Mouse (Mus musculus): Measurements from ENCODE around the gene P2ry2. TPM values are rescaled to one million over a fixed set of nuclear protein-coding genes. Genes with fewer than 3 reads are reported as not detected.

P2ry2 gene
- total RNA-seq, 2 experiments from 2014 or later = 0.68 to 0.82 TPM

GRCm38 (mm10) chr7:100997215-100997614 is 15.5 kb downstream of the P2ry2 start:
- Histone ChIP-seq H3K4me3 (no peak overlapping the region), H3K27ac (no peak overlapping the region)
- TF ChIP-seq CTCF (IDR thresholded peaks at IDR 0.05) = no peak
- intact Hi-C loops (cut with DNase I) = loop anchor here (10.0 kb wide), 1 partner anchor 238 kb away; no protein-coding TSS in a partner anchor
- no peak for DNase-seq (ENCODE audit: extremely low spot score in 1 of 2, low spot score in 2 of 2)

- TF ChIP-seq CTCF (IDR thresholded peaks at IDR 0.05) = no peak
- Histone ChIP-seq H3K27ac (no peak overlapping the region), H3K4me3 (no peak overlapping the region)
- DNase-seq (ENCODE audit: extremely low spot score in 1 of 2, low spot score in 2 of 2) = no peak
- intact Hi-C loops (cut with DNase I) = loop anchor here (10.0 kb wide), 1 partner anchor 239 kb away; no protein-coding TSS in a partner anchor
Observed at GRCm38 (mm10) chr7:100995951-100996350, 16.7 kb downstream of the P2ry2 start.

- Histone ChIP-seq H3K4me3 (no peak overlapping the region), H3K27ac (no peak overlapping the region)
- no peak for DNase-seq (ENCODE audit: extremely low spot score in 1 of 2, low spot score in 2 of 2)
- TF ChIP-seq CTCF (IDR thresholded peaks at IDR 0.05) = no peak
- intact Hi-C loops (cut with DNase I) = loop anchor here (10.0 kb wide), 1 partner anchor 239 kb away; no protein-coding TSS in a partner anchor
Observed at GRCm38 (mm10) chr7:100995260-100995864, 17.3 kb downstream of the P2ry2 start.

GRCm38 (mm10) chr7:100993166-100993565 is 19.5 kb downstream of the P2ry2 start:
- TF ChIP-seq CTCF (IDR thresholded peaks at IDR 0.05) = no peak
- Histone ChIP-seq H3K4me3 (no peak overlapping the region), H3K27ac (no peak overlapping the region)
- intact Hi-C loops (cut with DNase I) = loop anchor here (10.0 kb wide), 1 partner anchor 242 kb away; no protein-coding TSS in a partner anchor
- no peak for DNase-seq (ENCODE audit: extremely low spot score in 1 of 2, low spot score in 2 of 2)

- intact Hi-C loops (cut with DNase I) = loop anchor here (10.0 kb wide), 1 partner anchor 243 kb away; no protein-coding TSS in a partner anchor
- no peak for TF ChIP-seq CTCF (IDR thresholded peaks at IDR 0.05)
Observed at GRCm38 (mm10) chr7:100991972-100992371, 20.7 kb downstream of the P2ry2 start.

GRCm38 (mm10) chr7:100990636-100991311 is 21.9 kb downstream of the P2ry2 start:
- Histone ChIP-seq H3K4me3 (no peak overlapping the region), H3K27ac (no peak overlapping the region)
- TF ChIP-seq CTCF (IDR thresholded peaks at IDR 0.05) = no peak
- intact Hi-C loops (cut with DNase I) = loop anchor here (10.0 kb wide), 1 partner anchor 244 kb away; no protein-coding TSS in a partner anchor
- DNase-seq (ENCODE audit: extremely low spot score in 1 of 2, low spot score in 2 of 2) = no peak

More at GRCm38 (mm10) chr7:100991972-100992371, 20.7 kb downstream of the P2ry2 start:
- H3K27ac ChIP-seq = no peak overlapping the region
- H3K4me3 ChIP-seq = no peak overlapping the region
- DNase-seq (ENCODE audit: extremely low spot score in 1 of 2, low spot score in 2 of 2) = no peak

GRCm38 (mm10) chr7:100988092-100988491 is 24.6 kb downstream of the P2ry2 start:
- peak; percentile 65 for TF ChIP-seq CTCF (IDR thresholded peaks at IDR 0.05)
- H3K4me3 ChIP-seq = no peak overlapping the region

GRCm38 (mm10) chr7:100984452-100985395 is 27.9 kb downstream of the P2ry2 start:
- no peak for DNase-seq (ENCODE audit: extremely low spot score in 1 of 2, low spot score in 2 of 2)
- TF ChIP-seq CTCF (IDR thresholded peaks at IDR 0.05) = no peak
- intact Hi-C loops (cut with DNase I) = no loop called here
- Histone ChIP-seq H3K4me3 (no peak overlapping the region), H3K27ac (no peak overlapping the region)

More at GRCm38 (mm10) chr7:100988092-100988491, 24.6 kb downstream of the P2ry2 start:
- no peak overlapping the region for H3K27ac ChIP-seq
- intact Hi-C loops (cut with DNase I) = loop anchor here (1.0 kb wide), 1 partner anchor 64 kb away; no protein-coding TSS in a partner anchor
- DNase-seq (ENCODE audit: extremely low spot score in 1 of 2, low spot score in 2 of 2) = peak; percentile 60 to 67

- DNase-seq (ENCODE audit: extremely low spot score in 1 of 2, low spot score in 2 of 2) = peak in 1 of 2 experiments; percentile 19
- TF ChIP-seq CTCF (IDR thresholded peaks at IDR 0.05) = no peak
- Histone ChIP-seq H3K4me3 (no peak overlapping the region), H3K27ac (no peak overlapping the region)
- intact Hi-C loops (cut with DNase I) = no loop called here
Observed at GRCm38 (mm10) chr7:100979175-100979574, 33.5 kb downstream of the P2ry2 start.

GRCm38 (mm10) chr7:100978171-100978570 is 34.5 kb downstream of the P2ry2 start:
- intact Hi-C loops (cut with DNase I) = no loop called here
- no peak for TF ChIP-seq CTCF (IDR thresholded peaks at IDR 0.05)
- no peak for DNase-seq (ENCODE audit: extremely low spot score in 1 of 2, low spot score in 2 of 2)

GRCm38 (mm10) chr7:100974135-100974903 is 38.3 kb downstream of the P2ry2 start, which contains the start of gene P2ry6:
TSS of gene P2ry6 (minus strand) at chr7:100974649.
- no peak for DNase-seq (ENCODE audit: extremely low spot score in 1 of 2, low spot score in 2 of 2)
- H3K27ac ChIP-seq = no peak within 1 kb of the TSS
- no peak for TF ChIP-seq CTCF (IDR thresholded peaks at IDR 0.05)
- H3K4me3 ChIP-seq = no peak within 1 kb of the TSS
- intact Hi-C loops (cut with DNase I) = no loop called here

More at GRCm38 (mm10) chr7:100978171-100978570, 34.5 kb downstream of the P2ry2 start:
- Histone ChIP-seq H3K27ac (no peak overlapping the region), H3K4me3 (no peak overlapping the region)

Measured in left cerebral cortex, adult 2 months (tissue).